Mouse (Mus musculus) hindbrain, embryonic 10.5 days (tissue): ENCODE results near the gene Gm11027. TPM values are rescaled to one million over a fixed set of nuclear protein-coding genes. Genes with fewer than 3 reads are reported as not detected.

Experiments
- polyA plus RNA-seq: library from polyadenylated mRNA; unstranded; fragments of >200 nt; fragmentation: Nextera tagmentation; extraction: Ambion mirVana; gene quantifications from 2 replicates; pipeline ENCODE4 v1.2.1, GENCODE M21; 2016

Gm11027 gene
- polyA plus RNA-seq, 1 experiment from 2014 or later: not detected

Other genes with a start within 250 kb of the Gm11027 start
- gene Zfp386, start 227.7 kb upstream of the Gm11027 start, polyA plus RNA-seq: 60.9 and 63.0 TPM in 2 replicates
- gene Vipr2, start 197.7 kb upstream of the Gm11027 start, polyA plus RNA-seq: 1.3 and 1.5 TPM in 2 replicates
- gene Wdr60, start 12.4 kb upstream of the Gm11027 start, polyA plus RNA-seq: 14.7 and 16.0 TPM in 2 replicates
- gene Esyt2, start 5.8 kb downstream of the Gm11027 start, polyA plus RNA-seq: 10.4 and 13.6 TPM in 2 replicates
- gene Ncapg2, start 130.0 kb downstream of the Gm11027 start, polyA plus RNA-seq: 33.5 and 47.2 TPM in 2 replicates
- 5.9 and 6.4 TPM in 2 replicates for gene Ptprn2, start 210.3 kb downstream of the Gm11027 start, polyA plus RNA-seq